Mouse (Mus musculus) myocyte (in vitro differentiated cells): ENCODE measurements around the gene Nars2. TPM values are rescaled to one million over a fixed set of nuclear protein-coding genes. Genes with fewer than 3 reads are reported as not detected.

Experiments
- H3K27me3 ChIP-seq: one replicate; pipeline ENCODE4 v1.6.1; 2011; ENCODE audit not compliant: control insufficient read depth, insufficient read depth, insufficient read length
- H3K36me3 ChIP-seq: one replicate; pipeline ENCODE4 v1.6.1; 2011; ENCODE audit not compliant: control insufficient read depth, insufficient read depth
- H3K4me2 ChIP-seq: one replicate; pipeline ENCODE4 v1.6.1; 2011; ENCODE audit warnings: low read depth, control low read depth
- H3K4me3 ChIP-seq: one replicate; pipeline ENCODE4 v1.5.1; 2011; ENCODE audit warnings: mild to moderate bottlenecking, control low read depth, moderate library complexity
- H3K79me2 ChIP-seq: one replicate; pipeline ENCODE4 v1.6.1; 2011; ENCODE audit not compliant: control insufficient read depth, insufficient read depth
- H3ac ChIP-seq: one replicate; pipeline ENCODE4 v1.6.1; 2011; ENCODE audit not compliant: control insufficient read depth, insufficient read length
- CEBPB ChIP-seq: IDR thresholded peaks from 2 replicates; pipeline ENCODE4 v1.6.1; 2011; ENCODE audit warnings: mild to moderate bottlenecking, moderate library complexity; ENCODE audit not compliant: poor library complexity, insufficient read depth, severe bottlenecking
- E2F4 ChIP-seq: IDR thresholded peaks from one replicate; pipeline ENCODE4 v1.6.1; 2011; ENCODE audit warnings: mild to moderate bottlenecking, control low read depth, moderate library complexity; ENCODE audit not compliant: insufficient read depth
- MAX ChIP-seq: IDR thresholded peaks from one replicate; pipeline ENCODE4 v1.6.1; 2011; ENCODE audit warnings: low read depth, mild to moderate bottlenecking, control low read depth
- MYOD1 ChIP-seq, 3 experiments: IDR thresholded peaks; one replicate each; pipeline ENCODE4 v1.6.1; 2011; ENCODE audit warnings: control low read depth in 2 of 3, low read depth in 2 of 3, mild to moderate bottlenecking in 2 of 3, moderate library complexity in 1 of 3; ENCODE audit not compliant: insufficient read length in 2 of 3, control insufficient read depth in 1 of 3
- MYOG ChIP-seq, 3 experiments: IDR thresholded peaks; one replicate each; pipeline ENCODE4 v1.6.1; 2011; ENCODE audit warnings: control low read depth in 2 of 3, low read depth in 2 of 3, mild to moderate bottlenecking in 2 of 3; ENCODE audit not compliant: insufficient read length in 2 of 3, control insufficient read depth in 1 of 3, insufficient read depth in 1 of 3
- POLR2A ChIP-seq: IDR thresholded peaks from one replicate; pipeline ENCODE4 v1.6.1; 2011; ENCODE audit warnings: low read depth, mild to moderate bottlenecking, control low read depth, moderate library complexity; ENCODE audit not compliant: insufficient read length
- POLR2AphosphoS2 ChIP-seq: IDR thresholded peaks from one replicate; pipeline ENCODE4 v1.6.1; 2011; ENCODE audit warnings: low read depth, control low read depth; ENCODE audit not compliant: insufficient read length
- REST ChIP-seq: IDR thresholded peaks from one replicate; pipeline ENCODE4 v1.6.1; 2011; ENCODE audit warnings: mild to moderate bottlenecking, control low read depth, moderate library complexity; ENCODE audit not compliant: insufficient read depth, insufficient read length
- SRF ChIP-seq: IDR thresholded peaks from one replicate; pipeline ENCODE4 v1.6.1; 2011; ENCODE audit warnings: low read depth; ENCODE audit not compliant: control insufficient read depth, insufficient read length
- TCF12 ChIP-seq: IDR thresholded peaks from one replicate; pipeline ENCODE4 v1.6.1; 2011; ENCODE audit warnings: mild to moderate bottlenecking, control low read depth; ENCODE audit not compliant: poor library complexity, insufficient read depth, severe bottlenecking
- TCF3 ChIP-seq: IDR thresholded peaks from one replicate; pipeline ENCODE4 v1.6.1; 2011; ENCODE audit warnings: low read depth, control low read depth; ENCODE audit not compliant: insufficient read length
- USF1 ChIP-seq: IDR thresholded peaks from one replicate; pipeline ENCODE4 v1.6.1; 2011; ENCODE audit warnings: low read depth, mild to moderate bottlenecking, control low read depth, moderate library complexity
- polyA plus RNA-seq: library from polyadenylated mRNA; unstranded; fragments of >200 nt; fragmentation: generic; extraction: Trizol; gene quantifications from one replicate; pipeline ENCODE4 v1.2.1, GENCODE M21; 2012; ENCODE audit warnings: missing spikeins

The Nars2 gene
- polyA plus RNA-seq, 1 experiment: 6.7 TPM

DNA sequence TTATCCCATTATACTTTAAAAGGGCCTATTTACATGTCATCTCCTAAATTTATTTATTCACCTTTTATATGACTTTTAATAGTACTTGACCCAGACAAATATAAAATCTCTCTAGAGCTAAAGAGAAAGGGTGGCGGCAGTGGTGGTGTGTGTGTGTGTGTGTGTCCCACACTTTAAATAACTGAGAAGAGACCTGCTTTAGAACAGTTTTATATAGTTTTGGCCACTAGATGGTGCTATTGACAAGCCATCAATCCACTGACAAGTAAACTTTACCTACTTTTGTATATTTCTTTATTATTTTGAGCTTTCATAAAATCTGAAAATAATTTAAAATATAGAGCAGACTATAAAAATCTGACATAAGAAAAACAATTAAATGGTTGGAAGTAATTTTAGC is 19.1 kb downstream of the Nars2 start:
- Histone ChIP-seq H3K79me2 (no peaks in the 10 kb centered on the region), H3ac (no peak overlapping the region), H3K4me2 (no peak overlapping the region), H3K4me3 (no peak overlapping the region), H3K27me3 (no peaks in the 10 kb centered on the region), H3K36me3 (peaks cover 7% of the 10 kb centered on the region)
- TF ChIP-seq POLR2A: no peak
- TF ChIP-seq MYOD1 (IDR thresholded peaks at IDR 0.05; ENCODE audit: control insufficient read depth in 1 of 3, insufficient read length in 2 of 3, low read depth in 2 of 3): no peak
- no peak for TF ChIP-seq CEBPB
- TF ChIP-seq E2F4: no peak
- no peak for TF ChIP-seq SRF
- TF ChIP-seq MYOG (IDR thresholded peaks at IDR 0.05; ENCODE audit: control insufficient read depth in 1 of 3, insufficient read depth in 1 of 3, insufficient read length in 2 of 3, low read depth in 2 of 3): no peak
- no peak for TF ChIP-seq TCF12

DNA sequence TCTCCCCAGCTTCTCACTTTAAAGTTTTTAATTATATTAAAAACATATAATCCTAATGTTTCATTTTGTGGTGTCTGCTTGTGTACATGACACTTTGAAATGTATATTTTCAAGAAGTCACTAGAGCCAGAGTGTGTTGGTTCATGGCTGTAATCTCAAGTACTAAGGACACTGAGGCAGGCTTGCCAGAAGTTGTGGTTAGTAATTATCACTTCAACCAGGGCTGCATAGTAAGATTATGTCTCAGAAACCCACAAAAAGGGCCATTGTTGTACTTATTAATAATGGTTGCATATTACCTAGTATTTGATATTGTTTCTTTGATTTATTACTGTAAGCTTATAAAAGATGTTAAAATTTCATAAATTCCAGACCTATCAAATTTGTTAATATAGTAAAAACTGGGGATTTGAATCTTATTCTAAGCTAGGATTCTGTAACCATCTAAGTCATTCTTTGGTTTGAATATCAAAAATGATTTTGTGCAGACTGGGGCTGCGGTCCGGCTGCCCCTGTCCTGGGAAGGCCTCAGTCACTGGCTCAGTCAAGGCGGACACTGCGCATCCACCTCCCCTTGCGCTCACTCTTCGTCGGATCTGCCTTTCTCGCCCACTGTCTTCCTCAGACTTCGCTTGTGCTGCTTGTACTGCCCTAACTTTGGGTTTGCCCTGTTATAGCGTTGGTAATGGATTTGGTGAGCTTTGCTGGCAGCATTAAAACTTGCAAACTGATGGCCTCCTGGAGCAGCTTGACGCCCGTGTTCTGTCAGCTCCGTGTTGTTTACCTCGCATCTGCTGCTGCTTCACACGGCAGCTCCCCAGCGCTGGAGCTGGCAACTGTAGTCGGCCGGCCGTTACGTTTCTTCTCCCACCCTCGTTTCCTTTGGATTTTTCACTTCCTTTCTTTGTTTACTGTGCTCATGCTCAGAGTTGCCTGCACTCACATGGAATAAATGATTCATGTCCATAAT is 20.0 kb downstream of the Nars2 start:
- Histone ChIP-seq H3K4me2 (no peak overlapping the region), H3K79me2 (no peaks in the 10 kb centered on the region), H3K27me3 (no peaks in the 10 kb centered on the region), H3K36me3 (peaks cover 7% of the 10 kb centered on the region), H3ac (no peak overlapping the region), H3K4me3 (no peak overlapping the region)
- TF ChIP-seq MYOD1 (IDR thresholded peaks at IDR 0.05; ENCODE audit: control insufficient read depth in 1 of 3, insufficient read length in 2 of 3, low read depth in 2 of 3) (no peak), TCF3 (no peak), CEBPB (no peak), E2F4 (no peak), USF1 (no peak), MAX (no peak), MYOG (IDR thresholded peaks at IDR 0.05; ENCODE audit: control insufficient read depth in 1 of 3, insufficient read depth in 1 of 3, insufficient read length in 2 of 3, low read depth in 2 of 3) (no peak), REST (no peak), POLR2A (no peak), SRF (no peak), TCF12 (no peak), POLR2AphosphoS2 (no peak)

DNA sequence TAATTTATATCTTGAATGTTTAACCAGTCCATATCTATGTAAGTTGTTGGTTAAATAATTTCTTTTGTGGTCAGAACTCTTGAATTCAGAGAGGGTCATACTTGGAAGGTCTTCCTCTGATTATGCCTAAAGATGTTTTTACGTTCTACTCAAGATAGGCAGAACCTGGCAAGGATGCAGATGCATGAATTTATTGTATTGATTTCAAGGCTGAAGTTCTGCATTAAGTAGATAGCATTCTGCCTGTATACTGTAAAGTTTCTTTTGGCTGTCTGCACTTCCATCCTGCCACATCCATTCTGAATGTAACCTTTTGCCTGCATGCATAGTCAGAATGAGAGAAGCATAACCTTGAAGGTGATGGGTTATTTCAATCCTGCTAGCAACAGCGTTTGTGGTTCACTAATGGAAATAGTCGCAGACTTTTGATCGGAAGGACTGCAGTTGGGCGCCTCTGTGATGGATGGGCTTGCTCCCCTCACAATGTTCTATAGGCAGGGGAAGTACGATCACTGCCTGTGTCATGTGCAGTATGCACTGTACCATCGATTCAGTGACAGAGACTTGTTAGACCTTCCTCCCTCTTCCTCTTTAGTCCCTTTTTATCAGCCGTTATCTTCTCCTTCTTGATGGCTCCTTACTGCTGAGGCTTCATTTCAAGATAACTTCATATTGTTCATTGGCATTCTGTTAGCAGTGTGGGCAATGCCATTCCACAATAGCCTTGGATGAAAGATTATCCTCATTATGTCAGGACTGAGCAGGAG is 21.0 kb downstream of the Nars2 start:
- H3ac ChIP-seq: no peak overlapping the region
- peaks cover 7% of the 10 kb centered on the region for H3K36me3 ChIP-seq
- H3K4me3 ChIP-seq: no peak overlapping the region
- no peaks in the 10 kb centered on the region for H3K27me3 ChIP-seq
- H3K4me2 ChIP-seq: no peak overlapping the region
- no peak for TF ChIP-seq E2F4
- TF ChIP-seq MYOD1 (IDR thresholded peaks at IDR 0.05; ENCODE audit: control insufficient read depth in 1 of 3, insufficient read length in 2 of 3, low read depth in 2 of 3): no peak
- TF ChIP-seq POLR2AphosphoS2: no peak
- TF ChIP-seq USF1: no peak
- no peak for TF ChIP-seq CEBPB
- no peak for TF ChIP-seq POLR2A
- TF ChIP-seq REST: no peak
- no peak for TF ChIP-seq MAX
- TF ChIP-seq SRF: no peak
- TF ChIP-seq TCF3: no peak
- TF ChIP-seq MYOG (IDR thresholded peaks at IDR 0.05; ENCODE audit: control insufficient read depth in 1 of 3, insufficient read depth in 1 of 3, insufficient read length in 2 of 3, low read depth in 2 of 3): no peak
- TF ChIP-seq TCF12: no peak
- no peaks in the 10 kb centered on the region for H3K79me2 ChIP-seq

DNA sequence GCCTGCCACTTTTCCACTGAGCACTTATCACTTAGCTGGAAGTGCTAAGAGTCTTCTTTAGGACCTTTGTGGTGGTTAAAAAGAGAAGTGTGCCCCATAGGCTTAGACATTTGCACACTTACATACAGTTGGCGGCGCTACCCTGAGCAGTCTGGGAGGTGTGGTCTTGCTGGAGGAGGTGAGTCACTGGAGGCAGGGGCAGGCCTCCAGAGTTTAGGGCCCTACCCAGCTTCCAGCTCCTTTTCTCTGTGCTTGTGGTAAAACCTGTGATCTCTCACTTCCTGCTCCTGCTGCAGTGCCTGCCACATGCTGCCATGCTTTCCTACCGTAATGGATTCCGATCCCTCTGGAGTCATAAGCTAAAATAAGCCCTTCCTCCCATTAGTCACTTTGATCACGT is 24.6 kb downstream of the Nars2 start:
- Histone ChIP-seq H3K27me3 (no peaks in the 10 kb centered on the region), H3K4me2 (no peak overlapping the region), H3ac (no peak overlapping the region), H3K36me3 (peaks cover 7% of the 10 kb centered on the region), H3K4me3 (no peak overlapping the region), H3K79me2 (no peaks in the 10 kb centered on the region)
- TF ChIP-seq POLR2A: no peak
- no peak for TF ChIP-seq MYOG (IDR thresholded peaks at IDR 0.05; ENCODE audit: control insufficient read depth in 1 of 3, insufficient read depth in 1 of 3, insufficient read length in 2 of 3, low read depth in 2 of 3)
- TF ChIP-seq MAX: no peak
- no peak for TF ChIP-seq SRF
- TF ChIP-seq REST: no peak
- TF ChIP-seq TCF12: no peak
- TF ChIP-seq TCF3: no peak
- no peak for TF ChIP-seq CEBPB
- TF ChIP-seq E2F4: no peak
- no peak for TF ChIP-seq MYOD1 (IDR thresholded peaks at IDR 0.05; ENCODE audit: control insufficient read depth in 1 of 3, insufficient read length in 2 of 3, low read depth in 2 of 3)
- TF ChIP-seq USF1: no peak
- no peak for TF ChIP-seq POLR2AphosphoS2
